Mouse (Mus musculus) Muller cell, postnatal 12 days (primary cell): ENCODE data around the gene P2ry12.

Experiments
- DNase-seq: peaks from one replicate; pipeline ENCODE4 v3.0.0-alpha.2; 2015; ENCODE audit errors: inconsistent ontology term

The P2ry12 gene

DNA sequence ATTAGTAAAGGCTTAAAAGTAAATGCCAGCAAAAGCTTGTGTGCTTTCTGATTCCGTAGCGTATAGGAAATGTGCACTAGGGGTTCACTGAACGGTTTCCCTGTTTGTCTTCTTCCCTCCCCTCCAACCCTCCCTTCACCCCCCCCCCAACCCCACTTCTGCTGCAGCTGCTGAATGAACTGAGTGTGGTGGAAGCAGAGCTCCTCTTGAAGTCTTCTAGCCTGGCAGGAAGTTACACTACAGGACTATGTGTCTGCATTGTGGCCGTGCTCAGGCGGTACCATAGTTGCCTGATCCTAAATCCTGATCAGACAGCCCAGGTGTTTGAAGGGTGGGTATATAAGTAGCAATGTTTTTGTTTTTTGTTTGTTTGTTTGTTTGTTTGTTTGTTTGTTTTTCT lies 27.8 kb downstream of the P2ry12 start:
- DNase-seq = no peak

DNA sequence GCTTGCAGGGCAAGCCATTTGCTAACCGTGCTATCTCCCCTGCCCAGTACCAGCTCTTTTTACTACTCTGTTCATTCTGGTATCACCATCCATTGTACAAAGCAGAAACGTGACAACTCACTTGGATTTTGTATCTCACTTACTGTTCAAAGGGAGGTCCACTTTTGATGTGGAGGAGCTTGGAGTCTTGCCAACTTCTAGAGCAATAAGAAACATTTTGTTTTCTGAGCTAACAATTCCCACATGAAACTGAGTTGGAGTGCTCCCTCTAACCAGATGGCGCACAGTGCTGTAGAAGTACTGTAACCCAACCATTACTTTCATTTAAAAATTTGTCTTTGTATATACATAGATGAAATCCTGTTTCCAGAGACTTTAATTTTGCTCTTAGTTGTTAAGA lies 31.8 kb downstream of the P2ry12 start:
- no peak for DNase-seq

DNA sequence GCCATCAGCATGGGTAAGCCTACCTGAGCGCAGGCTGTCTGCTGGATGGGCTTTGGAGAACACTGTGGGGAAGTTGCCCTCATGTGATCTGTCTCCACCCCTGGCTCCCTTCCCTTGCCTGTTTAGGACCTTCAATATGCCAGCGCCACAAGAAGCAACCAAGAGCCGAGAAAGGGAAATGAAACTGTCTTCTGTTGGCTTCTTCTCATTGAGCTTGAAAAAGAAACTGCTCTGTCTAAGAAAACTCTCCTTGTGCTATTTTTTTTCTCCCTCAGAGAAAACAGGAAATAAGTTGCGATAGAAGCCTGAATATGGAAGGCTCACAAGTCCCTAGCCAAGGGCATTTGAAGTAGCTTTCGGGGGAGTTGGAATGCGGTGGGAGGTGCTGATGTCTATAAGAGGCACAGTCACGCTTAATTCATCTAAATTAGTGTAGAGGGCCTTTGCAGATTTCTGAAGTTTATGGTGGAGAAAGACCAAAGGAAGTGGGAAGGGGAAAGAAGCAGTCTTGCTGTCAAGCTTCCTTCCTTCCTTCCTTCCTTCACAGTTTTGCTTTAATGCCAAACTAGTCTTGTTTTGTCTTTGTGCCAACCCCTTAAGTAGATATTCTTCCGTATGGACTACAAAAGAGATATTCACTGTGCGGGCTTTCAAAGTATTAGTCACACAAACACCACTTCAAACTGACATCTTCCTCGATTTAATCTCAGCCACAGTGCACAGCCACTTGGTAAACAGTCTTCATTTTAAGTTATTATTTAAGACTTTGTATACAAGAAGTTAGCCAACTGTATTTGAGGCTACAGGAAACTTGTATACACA lies 33.7 kb downstream of the P2ry12 start:
- no peak for DNase-seq

- DNase-seq = no peak
Observed at GRCm38 (mm10) chr3:59227696-59228095, 35.0 kb downstream of the P2ry12 start.

DNA sequence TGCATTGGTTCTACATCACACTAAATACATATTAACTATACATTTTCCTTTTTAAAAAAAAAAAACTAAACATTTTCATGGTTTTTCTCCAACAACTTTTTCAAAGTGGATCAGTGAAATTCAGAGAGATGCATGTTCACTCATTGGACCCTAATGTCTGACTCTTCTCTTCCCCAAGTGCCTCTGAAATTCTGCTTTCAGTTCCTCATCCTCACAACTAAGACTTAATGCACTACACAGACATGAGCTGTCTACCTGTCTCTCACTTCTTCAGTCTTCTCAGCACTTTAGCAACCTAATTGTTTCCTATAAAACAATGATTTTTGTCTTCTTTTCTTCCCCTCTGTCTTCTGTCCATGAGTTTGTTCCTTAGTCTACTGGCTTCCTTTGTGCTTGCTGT lies 37.3 kb downstream of the P2ry12 start:
- no peak for DNase-seq

GRCm38 (mm10) chr3:59222303-59222702 lies 40.4 kb downstream of the P2ry12 start:
- DNase-seq = no peak

- no peak for DNase-seq
Observed at GRCm38 (mm10) chr3:59219326-59219725, 43.3 kb downstream of the P2ry12 start.

DNA sequence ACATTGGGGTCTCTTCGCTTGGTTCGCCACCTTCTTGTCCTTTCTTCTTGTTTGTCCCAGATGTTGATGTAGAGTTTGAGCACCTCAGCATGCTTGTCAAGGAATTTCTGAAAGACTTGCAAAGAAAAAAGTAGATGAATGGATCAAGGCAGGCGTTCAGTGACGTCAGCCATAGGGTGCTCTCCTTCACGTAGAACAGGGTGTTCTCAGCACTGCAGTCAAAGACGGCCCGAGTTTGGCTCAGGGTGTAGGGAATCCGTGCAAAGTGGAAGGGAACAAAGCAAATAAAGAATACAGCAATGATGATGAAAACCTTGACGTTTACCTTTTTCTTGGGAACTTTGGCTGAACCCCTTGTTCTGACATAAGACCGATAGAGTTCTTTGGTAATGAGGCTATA lies 45.5 kb downstream of the P2ry12 start:
- no peak for DNase-seq

DNA sequence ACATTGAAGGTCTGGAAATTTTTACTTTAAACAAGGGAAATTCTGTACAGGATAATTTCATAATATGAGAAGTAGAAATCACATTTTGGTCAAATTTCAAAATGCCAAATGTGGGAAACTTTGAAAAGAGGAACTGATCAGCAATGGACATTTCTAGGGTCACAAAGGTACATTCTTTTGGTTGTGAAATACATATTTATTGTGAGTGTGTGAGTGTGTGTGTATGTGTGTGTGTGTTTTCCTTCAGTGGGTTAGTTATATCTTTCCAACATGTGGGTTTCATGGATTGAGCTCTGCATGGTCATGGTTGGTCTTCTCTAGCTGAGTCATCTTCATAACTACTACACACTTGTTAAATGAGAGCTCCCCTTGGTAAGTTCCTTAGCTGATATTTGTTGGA lies 50.3 kb downstream of the P2ry12 start:
- no peak for DNase-seq

GRCm38 (mm10) chr3:59211784-59212183 lies 50.9 kb downstream of the P2ry12 start:
- no peak for DNase-seq

GRCm38 (mm10) chr3:59210727-59211126 lies 51.9 kb downstream of the P2ry12 start, which contains the start of gene P2ry13:
Gene P2ry13, minus strand, starts transcription at chr3:59210882.
- no peak for DNase-seq

- no peak for DNase-seq
Observed at GRCm38 (mm10) chr3:59210089-59210488, 52.6 kb downstream of the P2ry12 start.

GRCm38 (mm10) chr3:59208650-59209548 lies 53.8 kb downstream of the P2ry12 start:
- peak; percentile 38 for DNase-seq

- no peak for DNase-seq
Observed at GRCm38 (mm10) chr3:59205941-59206340, 56.7 kb downstream of the P2ry12 start.

DNA sequence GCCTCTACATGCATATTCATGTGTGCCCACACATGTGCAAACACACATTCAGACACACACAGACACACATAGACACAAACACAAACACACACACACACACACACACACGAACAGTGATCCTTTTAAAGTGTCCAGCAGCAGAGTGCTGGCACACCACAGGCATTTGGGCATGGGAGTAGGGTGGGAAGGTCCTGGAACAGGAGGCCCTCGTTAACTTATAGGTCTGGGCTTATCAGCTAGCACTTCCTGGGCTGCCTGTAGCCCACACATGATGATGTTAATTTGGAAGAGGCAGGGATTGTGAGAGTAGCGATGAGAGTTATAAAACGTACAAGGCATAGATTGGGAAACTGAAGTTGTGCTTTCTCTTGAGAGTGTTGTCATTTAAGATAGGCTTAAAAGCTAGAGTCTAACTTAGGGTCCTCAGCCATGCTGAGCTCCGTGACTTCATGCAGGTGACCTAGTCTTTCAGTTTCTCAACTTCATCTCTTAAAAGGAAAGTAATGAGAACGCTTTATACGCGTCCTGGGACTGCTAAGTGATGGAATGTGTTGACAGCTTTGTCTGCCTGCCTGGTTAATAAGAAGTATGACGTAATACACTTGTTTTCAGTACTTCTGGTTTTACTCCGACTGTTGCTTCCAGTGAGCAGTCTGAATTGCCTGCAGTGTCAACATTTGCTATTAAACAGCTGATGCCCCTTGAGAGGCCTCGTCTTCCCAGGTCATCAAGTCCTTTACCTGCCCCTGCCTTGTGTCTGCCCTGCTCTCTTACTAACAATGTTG lies 57.8 kb downstream of the P2ry12 start:
- DNase-seq = no peak

- peak; percentile 44 for DNase-seq
Observed at GRCm38 (mm10) chr3:59203802-59204520, 58.7 kb downstream of the P2ry12 start.

DNA sequence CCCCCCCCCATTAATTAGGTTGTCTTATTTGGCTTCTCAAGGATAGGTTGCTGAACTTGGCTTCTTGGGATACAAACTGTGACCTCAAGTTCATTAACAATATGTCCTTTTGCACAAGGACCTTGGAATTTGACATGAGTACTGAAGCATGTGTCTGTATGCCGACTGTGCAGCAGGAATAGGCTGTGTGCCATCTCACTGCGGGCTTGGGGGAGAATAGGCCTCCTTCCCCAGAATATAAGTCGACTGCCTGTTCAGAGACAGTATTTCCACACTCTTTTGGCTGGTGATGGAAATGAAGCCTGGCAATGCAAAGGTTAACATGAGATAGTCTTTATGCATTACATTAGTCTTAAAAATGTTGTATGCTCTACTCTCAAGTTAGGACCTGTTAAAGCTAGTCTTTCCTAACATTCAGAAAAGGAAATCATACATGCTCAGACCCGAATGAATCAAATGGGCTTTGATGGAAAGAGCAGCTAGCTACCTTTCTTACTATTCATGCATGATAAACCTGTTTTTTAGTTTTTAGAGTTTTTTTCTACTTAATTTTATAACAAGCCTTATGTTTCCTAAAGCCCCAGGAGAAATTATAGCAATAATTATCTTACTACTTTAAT lies 65.2 kb downstream of the P2ry12 start:
- no peak for DNase-seq

DNA sequence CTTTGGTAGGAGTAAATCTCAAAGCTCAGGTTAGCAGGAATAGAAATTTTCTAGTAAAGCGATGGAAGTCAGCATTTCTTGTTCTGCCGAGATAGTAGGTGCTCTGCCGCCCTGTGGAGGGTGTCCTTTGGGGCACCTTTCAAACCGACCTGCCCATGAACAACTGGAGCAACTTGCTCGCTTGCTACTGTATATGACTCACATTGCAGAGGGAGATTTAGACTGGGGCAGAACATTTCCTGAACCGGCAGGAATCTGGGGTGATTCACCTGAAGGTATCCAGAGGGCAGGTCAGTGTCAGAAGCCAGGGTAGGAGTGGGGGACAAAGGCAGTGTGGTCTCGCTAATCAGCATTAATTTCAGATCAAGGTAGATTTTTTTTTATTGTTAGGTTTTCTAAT lies 67.7 kb downstream of the P2ry12 start, which contains the start of gene Gpr87:
TSS of gene Gpr87 (minus strand) at position 167 of the 400 bp plus-strand sequence.
- DNase-seq = no peak

GRCm38 (mm10) chr3:59194099-59194498 lies 68.6 kb downstream of the P2ry12 start:
- no peak for DNase-seq

GRCm38 (mm10) chr3:59191674-59192073 lies 71.0 kb downstream of the P2ry12 start:
- DNase-seq = no peak

DNA sequence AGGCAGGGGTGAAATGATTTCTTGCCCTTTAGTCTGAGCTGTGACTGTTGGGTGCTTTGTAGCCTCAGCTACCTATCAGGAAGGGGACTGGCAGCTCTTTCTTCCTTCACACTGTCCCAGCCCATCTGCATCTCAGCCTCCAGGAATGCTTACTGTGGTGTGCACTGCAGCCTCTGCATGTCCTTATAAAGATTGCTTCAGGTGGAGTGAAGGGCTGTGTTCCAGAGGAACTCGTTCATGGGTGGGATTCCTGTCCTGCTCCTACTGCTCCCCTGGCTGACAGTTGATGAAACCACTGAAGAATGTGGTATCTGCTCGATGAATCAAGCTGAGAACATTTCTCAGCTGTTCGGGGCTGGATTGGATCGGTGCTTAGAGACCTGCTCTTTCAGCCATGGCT lies 75.3 kb downstream of the P2ry12 start:
- no peak for DNase-seq
